Mouse (Mus musculus) cortical plate, adult 2 months (tissue): ENCODE results near the gene Fgfr2.

Experiments
- CTCF ChIP-seq: fragments of 200-500 bp; IDR thresholded peaks from 2 replicates; pipeline ENCODE4 v1.5.1; 2011; ENCODE audit warnings: mild to moderate bottlenecking, control low read depth, low read length; ENCODE audit not compliant: insufficient read depth; ENCODE audit errors: extremely low read depth
- POLR2A ChIP-seq: fragments of 200-500 bp; IDR thresholded peaks from 2 replicates; pipeline ENCODE4 v1.6.1; 2011; ENCODE audit warnings: mild to moderate bottlenecking, low read length, control low read depth; ENCODE audit not compliant: insufficient read depth; ENCODE audit errors: extremely low read depth

DNA sequence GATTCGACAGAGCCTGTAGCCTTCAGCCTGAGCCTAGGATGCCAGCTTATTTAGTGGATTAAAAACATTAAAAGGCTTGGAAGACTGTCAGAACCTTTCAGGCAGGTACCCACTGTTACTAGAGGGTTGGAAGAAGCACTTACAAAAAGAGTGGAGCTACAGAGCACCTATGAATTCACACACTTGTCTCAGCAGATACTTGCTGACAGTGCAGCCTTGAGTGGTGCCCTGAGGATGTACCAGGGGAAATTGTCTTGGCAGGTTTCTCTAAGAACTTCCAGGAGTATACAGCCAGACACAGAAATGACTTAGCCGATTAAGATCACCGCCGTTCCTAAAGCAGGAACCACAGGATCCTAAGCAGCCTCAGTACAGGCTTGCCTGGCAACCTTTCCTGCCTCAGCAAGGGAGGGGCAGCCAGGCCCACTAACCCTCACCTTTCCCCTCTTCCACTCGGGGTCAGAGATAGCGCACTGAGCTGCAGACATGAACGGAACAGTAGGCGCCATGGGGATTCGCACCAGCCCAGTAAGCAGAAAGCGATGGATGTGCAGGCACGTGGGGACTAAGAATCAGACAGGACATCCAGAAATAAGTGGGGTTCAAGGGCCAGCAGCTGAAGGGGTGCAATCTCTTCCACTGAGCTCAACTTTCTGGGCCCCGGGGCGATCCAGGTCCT, 39.1 kb downstream of the Fgfr2 start:
- TF ChIP-seq POLR2A (no peak), CTCF (no peak)
